Mouse (Mus musculus) limb, embryonic 15.5 days (tissue): ENCODE results near the gene Amer1. TPM values are rescaled to one million over a fixed set of nuclear protein-coding genes. Genes with fewer than 3 reads are reported as not detected.

Experiments used
- ATAC-seq: fragments of 200-750 bp; cut with Nextera tagmentation; 2 replicates; pipeline ENCODE4 v1.8.0; 2017; ENCODE audit warnings: low read depth, moderate TSS enrichment; ENCODE audit not compliant: insufficient number of reproducible peaks, low FRiP score, low TSS enrichment
- H3K27ac ChIP-seq: fragments of 300-500 bp; sonication (generic); 2 replicates; pipeline ENCODE4 v1.5.1; 2015; ENCODE audit warnings: moderate library complexity, mild to moderate bottlenecking, inconsistent platforms
- H3K27me3 ChIP-seq: fragments of 300-500 bp; sonication (generic); 2 replicates; pipeline ENCODE4 v1.6.1; 2015; ENCODE audit warnings: inconsistent platforms
- H3K36me3 ChIP-seq: fragments of 300-500 bp; sonication (generic); 2 replicates; pipeline ENCODE4 v1.6.1; 2015; ENCODE audit warnings: inconsistent platforms
- H3K4me1 ChIP-seq: fragments of 300-500 bp; sonication (generic); 2 replicates; pipeline ENCODE4 v1.6.1; 2015; ENCODE audit warnings: inconsistent platforms
- H3K4me2 ChIP-seq: fragments of 300-500 bp; sonication (generic); 2 replicates; pipeline ENCODE4 v1.6.1; 2015; ENCODE audit warnings: mild to moderate bottlenecking, inconsistent platforms
- H3K4me3 ChIP-seq: fragments of 300-500 bp; sonication (generic); 2 replicates; pipeline ENCODE4 v1.5.1; 2015; ENCODE audit warnings: mild to moderate bottlenecking, inconsistent platforms
- H3K9ac ChIP-seq: fragments of 300-500 bp; sonication (generic); 2 replicates; pipeline ENCODE4 v1.6.1; 2015; ENCODE audit warnings: inconsistent platforms
- H3K9me3 ChIP-seq: fragments of 300-500 bp; sonication (generic); 2 replicates; pipeline ENCODE4 v1.6.1; 2016; ENCODE audit warnings: inconsistent platforms
- WGBS: fragments of 180-500 bp; shearing (Covaris S2); methylation state at CpG from one replicate; pipeline ENCODE4 v1.1.7; 2015; 5-methylcytosine and 5-hydroxymethylcytosine counted together
- polyA plus RNA-seq: library from polyadenylated mRNA; unstranded; fragments of >200 nt; fragmentation: Nextera tagmentation; extraction: Ambion mirVana; gene quantifications from 2 replicates; pipeline ENCODE4 v1.2.1, GENCODE M21; 2015

The Amer1 gene
- 11.9 and 12.5 TPM in 2 replicates for polyA plus RNA-seq

- WGBS, result 21% methylated on average over 19 of the region's 19 CpGs
- peak within 1 kb of the TSS; percentile 58 for H3K4me3 ChIP-seq
- ATAC-seq, result peak; percentile 97
Observed at GRCm38 (mm10) chrX:95444776-95445111, at the start of gene Amer1. Gene Amer1 (minus strand): TSS chrX:95444872.

GRCm38 (mm10) chrX:95457166-95457565 is 12.5 kb upstream of the Amer1 start:
- Histone ChIP-seq H3K4me1 (no peaks in the 10 kb centered on the region), H3K27ac (no peak overlapping the region), H3K36me3 (no peaks in the 10 kb centered on the region), H3K4me2 (no peak overlapping the region), H3K27me3 (no peaks in the 10 kb centered on the region), H3K9me3 (no peaks in the 10 kb centered on the region), H3K9ac (no peak overlapping the region), H3K4me3 (no peak overlapping the region)
- no peak for ATAC-seq
- 66% methylated on average over 3 of the region's 3 CpGs for whole genome bisulfite sequencing

More at GRCm38 (mm10) chrX:95444776-95445111, at the start of gene Amer1:
- peak within 1 kb of the TSS; percentile 88 for H3K27ac ChIP-seq
- no peaks in the 10 kb centered on the region for H3K9me3 ChIP-seq
- H3K4me2 ChIP-seq, result peak within 1 kb of the TSS; percentile 54
- no peaks in the 10 kb centered on the region for H3K36me3 ChIP-seq
- H3K27me3 ChIP-seq, result peaks cover 3% of the 10 kb centered on the region
- peak within 1 kb of the TSS; percentile 28; the same call in 1 of the 2 replicates for H3K9ac ChIP-seq
- H3K4me1 ChIP-seq, result 0 out of 2 replicates have a peak, but pooled peaks cover 6% of the 10 kb centered on the region

- no peak overlapping the region for H3K27ac ChIP-seq
- no peak overlapping the region for H3K4me3 ChIP-seq
- peaks cover 3% of the 10 kb centered on the region for H3K27me3 ChIP-seq
- 39% methylated on average over 2 of the region's 2 CpGs for WGBS
- no peaks in the 10 kb centered on the region for H3K36me3 ChIP-seq
- H3K9ac ChIP-seq, result no peak overlapping the region
- 0 out of 2 replicates have a peak, but pooled peaks cover 6% of the 10 kb centered on the region for H3K4me1 ChIP-seq
- H3K4me2 ChIP-seq, result no peak overlapping the region
- ATAC-seq, result no peak
- no peaks in the 10 kb centered on the region for H3K9me3 ChIP-seq
Observed at GRCm38 (mm10) chrX:95445866-95446265, 1.2 kb upstream of the Amer1 start.

DNA sequence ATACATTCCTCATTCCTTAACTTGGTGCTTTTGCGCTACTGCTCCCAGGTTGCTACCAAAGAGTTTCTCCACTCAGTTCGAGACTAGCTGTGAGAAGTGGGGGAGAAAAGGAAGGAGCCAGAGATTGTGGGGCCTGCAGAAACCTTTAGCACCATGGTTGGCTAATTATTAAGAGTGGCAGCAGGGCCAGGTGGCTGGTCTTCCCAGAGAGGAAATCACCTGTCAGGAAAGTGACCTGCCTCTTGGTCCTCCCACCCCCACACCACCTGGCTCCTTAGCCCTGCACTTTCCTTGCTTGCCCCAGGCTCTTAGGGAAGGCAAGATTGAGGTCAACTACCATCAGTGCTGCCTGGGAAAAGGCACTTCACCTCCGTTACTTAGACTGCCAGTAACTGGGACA is 469 bp upstream of the Amer1 start:
- WGBS, result 22% methylated on average over 3 of the region's 3 CpGs

GRCm38 (mm10) chrX:95443898-95444775 is 535 bp downstream of the Amer1 start:
- Histone ChIP-seq H3K27me3 (peaks cover 3% of the 10 kb centered on the region), H3K4me1 (0 out of 2 replicates have a peak, but pooled peaks cover 6% of the 10 kb centered on the region), H3K27ac (peak overlapping the region; percentile 88), H3K4me3 (peak overlapping the region; percentile 58), H3K4me2 (peak overlapping the region; percentile 54), H3K9ac (peak overlapping the region; percentile 28; the same call in 1 of the 2 replicates), H3K9me3 (no peaks in the 10 kb centered on the region), H3K36me3 (no peaks in the 10 kb centered on the region)
- ATAC-seq, result peak; percentile 78
- 18% methylated on average over 42 of the region's 42 CpGs for WGBS

More for the DNA sequence above, 469 bp upstream of the Amer1 start:
- H3K4me1 ChIP-seq, result 0 out of 2 replicates have a peak, but pooled peaks cover 6% of the 10 kb centered on the region
- peak overlapping the region; percentile 58 for H3K4me3 ChIP-seq
- peaks cover 3% of the 10 kb centered on the region for H3K27me3 ChIP-seq
- peak overlapping the region; percentile 74 for H3K27ac ChIP-seq
- H3K9ac ChIP-seq, result no peak overlapping the region
- no peaks in the 10 kb centered on the region for H3K36me3 ChIP-seq
- no peaks in the 10 kb centered on the region for H3K9me3 ChIP-seq
- peak overlapping the region; percentile 54 for H3K4me2 ChIP-seq
- no peak for ATAC-seq

DNA sequence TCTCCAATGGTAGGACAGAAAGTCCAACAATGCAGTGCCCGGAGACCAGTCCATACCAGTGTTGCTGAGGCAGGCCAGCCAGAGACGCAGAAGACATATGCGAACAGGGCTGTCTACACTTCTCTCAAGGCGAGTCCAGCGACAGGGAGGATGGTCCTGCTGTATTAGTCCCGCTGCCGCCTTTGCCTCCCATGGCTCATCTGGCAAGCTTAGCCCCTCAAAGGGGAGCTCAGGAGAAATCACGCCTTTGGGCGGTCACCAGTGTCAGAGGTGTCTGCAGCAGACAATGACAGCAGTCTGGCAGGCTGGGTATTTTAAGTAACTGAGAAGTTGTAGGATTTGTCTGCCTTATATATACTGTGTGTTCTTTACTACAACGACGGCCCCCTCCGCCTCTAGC is 1.3 kb downstream of the Amer1 start:
- 35% methylated on average over 12 of the region's 12 CpGs for WGBS
- H3K27ac ChIP-seq, result peak overlapping the region; percentile 88; the same call in 1 of the 2 replicates
- 0 out of 2 replicates have a peak, but pooled peaks cover 6% of the 10 kb centered on the region for H3K4me1 ChIP-seq
- peak overlapping the region; percentile 54 for H3K4me2 ChIP-seq
- H3K9me3 ChIP-seq, result no peaks in the 10 kb centered on the region
- no peak overlapping the region for H3K9ac ChIP-seq
- no peaks in the 10 kb centered on the region for H3K36me3 ChIP-seq
- peaks cover 3% of the 10 kb centered on the region for H3K27me3 ChIP-seq
- no peak for ATAC-seq
- peak overlapping the region; percentile 58 for H3K4me3 ChIP-seq

GRCm38 (mm10) chrX:95442261-95442660 is 2.4 kb downstream of the Amer1 start:
- H3K4me3 ChIP-seq, result no peak overlapping the region
- H3K4me2 ChIP-seq, result no peak overlapping the region
- H3K4me1 ChIP-seq, result 0 out of 2 replicates have a peak, but pooled peaks cover 6% of the 10 kb centered on the region
- WGBS, result 50% methylated on average over 1 of the region's 1 CpGs
- H3K9ac ChIP-seq, result no peak overlapping the region
- peaks cover 3% of the 10 kb centered on the region for H3K27me3 ChIP-seq
- H3K27ac ChIP-seq, result no peak overlapping the region
- H3K9me3 ChIP-seq, result no peaks in the 10 kb centered on the region
- H3K36me3 ChIP-seq, result no peaks in the 10 kb centered on the region
- no peak for ATAC-seq

GRCm38 (mm10) chrX:95441290-95441689 is 3.4 kb downstream of the Amer1 start:
- no peak for ATAC-seq
- no peak overlapping the region for H3K27ac ChIP-seq
- peaks cover 3% of the 10 kb centered on the region for H3K27me3 ChIP-seq
- H3K9ac ChIP-seq, result no peak overlapping the region
- H3K4me2 ChIP-seq, result no peak overlapping the region
- H3K36me3 ChIP-seq, result no peaks in the 10 kb centered on the region
- H3K4me1 ChIP-seq, result 0 out of 2 replicates have a peak, but pooled peaks cover 6% of the 10 kb centered on the region
- no peak overlapping the region for H3K4me3 ChIP-seq
- no peaks in the 10 kb centered on the region for H3K9me3 ChIP-seq

DNA sequence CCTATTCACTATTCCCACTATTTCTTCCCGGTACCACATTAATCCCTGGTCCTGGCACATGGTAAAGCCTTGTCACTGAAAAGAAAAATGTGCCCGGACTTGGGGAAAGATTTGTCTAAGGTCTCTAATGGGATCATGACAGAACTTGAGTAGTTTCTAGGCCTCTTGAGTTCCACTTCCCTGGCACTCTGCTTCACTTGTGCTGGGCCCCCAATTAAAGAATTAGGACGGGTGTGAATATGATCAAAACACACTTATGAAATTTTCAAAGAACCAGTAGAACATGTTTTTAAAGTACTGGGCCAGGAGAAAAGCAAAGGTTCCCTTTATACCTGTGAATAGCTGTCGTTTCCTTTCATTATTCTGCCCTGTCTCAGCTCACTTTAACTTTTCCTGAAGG is 6.2 kb downstream of the Amer1 start:
- Histone ChIP-seq H3K36me3 (no peaks in the 10 kb centered on the region), H3K4me3 (no peak overlapping the region), H3K4me1 (0 out of 2 replicates have a peak, but pooled peaks cover 6% of the 10 kb centered on the region), H3K9me3 (no peaks in the 10 kb centered on the region), H3K27me3 (peaks cover 3% of the 10 kb centered on the region), H3K4me2 (no peak overlapping the region), H3K27ac (no peak overlapping the region), H3K9ac (no peak overlapping the region)
- ATAC-seq, result no peak
- WGBS, result 74% methylated on average over 4 of the region's 4 CpGs

GRCm38 (mm10) chrX:95437236-95437635 is 7.4 kb downstream of the Amer1 start:
- Histone ChIP-seq H3K9ac (no peak overlapping the region), H3K27ac (no peak overlapping the region), H3K27me3 (no peaks in the 10 kb centered on the region), H3K4me2 (no peak overlapping the region), H3K4me1 (no peaks in the 10 kb centered on the region), H3K4me3 (no peak overlapping the region), H3K9me3 (no peaks in the 10 kb centered on the region), H3K36me3 (no peaks in the 10 kb centered on the region)
- ATAC-seq, result no peak
- 88% methylated on average over 1 of the region's 1 CpGs for WGBS

- Histone ChIP-seq H3K27ac (no peak overlapping the region), H3K9ac (no peak overlapping the region), H3K9me3 (no peaks in the 10 kb centered on the region), H3K4me2 (no peak overlapping the region), H3K27me3 (no peaks in the 10 kb centered on the region), H3K4me3 (no peak overlapping the region), H3K4me1 (no peaks in the 10 kb centered on the region), H3K36me3 (no peaks in the 10 kb centered on the region)
- ATAC-seq, result no peak
Observed at GRCm38 (mm10) chrX:95373101-95373500, 71.6 kb downstream of the Amer1 start.
